Mouse (Mus musculus) small intestine, adult 2 months (tissue): ENCODE measurements around the gene Zfp637.

ENCODE experiments used
- CTCF ChIP-seq: fragments of 200-500 bp; IDR thresholded peaks from 2 replicates; pipeline ENCODE4 v1.5.1; 2012; ENCODE audit warnings: low read depth, mild to moderate bottlenecking, control low read depth, inconsistent platforms, low read length, moderate library complexity, mixed read lengths; ENCODE audit not compliant: insufficient replicate concordance, insufficient read length; ENCODE audit errors: extremely low read depth
- POLR2A ChIP-seq: fragments of 200-500 bp; IDR thresholded peaks from 2 replicates; pipeline ENCODE4 v1.6.1; 2012; ENCODE audit warnings: low read depth, mild to moderate bottlenecking, control low read depth, inconsistent platforms, low read length, moderate library complexity

- TF ChIP-seq CTCF (no peak), POLR2A (no peak)
Measured at GRCm38 (mm10) chr6:117851747-117852146, 10.8 kb downstream of the Zfp637 start.
